Mouse (Mus musculus) ES-Bruce4 (cell line): Measurements from ENCODE around the gene Plekhg5. TPM values are rescaled to one million over a fixed set of nuclear protein-coding genes. Genes with fewer than 3 reads are reported as not detected.

Experiments
- H3K27ac ChIP-seq: 2 replicates; pipeline ENCODE4 v1.5.1; 2012; ENCODE audit warnings: low read length, inconsistent platforms; ENCODE audit not compliant: insufficient read depth
- H3K27me3 ChIP-seq: 2 replicates; pipeline ENCODE4 v1.6.1; 2012; ENCODE audit warnings: mild to moderate bottlenecking, low read length, inconsistent platforms; ENCODE audit not compliant: control insufficient read depth, poor library complexity, insufficient read depth, severe bottlenecking
- H3K36me3 ChIP-seq: 2 replicates; pipeline ENCODE4 v1.6.1; 2012; ENCODE audit warnings: inconsistent platforms, mild to moderate bottlenecking, low read length, moderate library complexity; ENCODE audit not compliant: control insufficient read depth, poor library complexity, insufficient read depth, severe bottlenecking
- H3K4me1 ChIP-seq: one replicate; pipeline ENCODE4 v1.8.1; 2011; ENCODE audit warnings: low read length; ENCODE audit not compliant: control insufficient read depth, insufficient read depth
- H3K4me3 ChIP-seq: 2 replicates; pipeline ENCODE4 v1.5.1; 2011; ENCODE audit warnings: low read depth, mild to moderate bottlenecking, low read length
- H3K9ac ChIP-seq: 2 replicates; pipeline ENCODE4 v1.6.1; 2012; ENCODE audit warnings: low read depth, mild to moderate bottlenecking, inconsistent platforms; ENCODE audit not compliant: poor library complexity, severe bottlenecking
- H3K9me3 ChIP-seq: replicated peaks from 2 replicates; pipeline ENCODE4 v1.6.1; 2012; ENCODE audit warnings: mild to moderate bottlenecking, low read length, inconsistent platforms; ENCODE audit not compliant: control insufficient read depth, poor library complexity, insufficient read depth, severe bottlenecking
- CTCF ChIP-seq: IDR thresholded peaks from one replicate; pipeline ENCODE4 v1.8.1; 2011; ENCODE audit warnings: low read depth, low read length
- EP300 ChIP-seq: IDR thresholded peaks from 2 replicates; pipeline ENCODE4 v1.6.1; 2011; ENCODE audit warnings: low read depth, low read length; ENCODE audit not compliant: insufficient read depth
- POLR2A ChIP-seq: IDR thresholded peaks from one replicate; pipeline ENCODE4 v1.8.1; 2011; ENCODE audit warnings: low read length; ENCODE audit not compliant: insufficient read depth
- polyA plus RNA-seq: library from polyadenylated mRNA; stranded (reverse); fragments of >200 nt; gene quantifications from 2 replicates; pipeline ENCODE4 v1.2.4, GENCODE M21; 2011; ENCODE audit warnings: low read depth; ENCODE audit not compliant: missing spikeins, insufficient read depth, insufficient read length

Gene Plekhg5
- polyA plus RNA-seq, 1 experiment = 17.5 TPM

- H3K27me3 ChIP-seq = no peaks in the 10 kb centered on the region; the same call in 1 of the 2 replicates
- H3K4me1 ChIP-seq = no peaks in the 10 kb centered on the region
- H3K4me3 ChIP-seq = no peak overlapping the region
- TF ChIP-seq EP300 (no peak), POLR2A (no peak), CTCF (no peak)
- no peak overlapping the region for H3K27ac ChIP-seq
- H3K9me3 ChIP-seq = no peaks in the 10 kb centered on the region
- no peak overlapping the region for H3K9ac ChIP-seq
- H3K36me3 ChIP-seq = no peaks in the 10 kb centered on the region
These were observed 89.3 kb downstream of the Plekhg5 start for GRCm38 (mm10) chr4:152161601-152162000.

DNA sequence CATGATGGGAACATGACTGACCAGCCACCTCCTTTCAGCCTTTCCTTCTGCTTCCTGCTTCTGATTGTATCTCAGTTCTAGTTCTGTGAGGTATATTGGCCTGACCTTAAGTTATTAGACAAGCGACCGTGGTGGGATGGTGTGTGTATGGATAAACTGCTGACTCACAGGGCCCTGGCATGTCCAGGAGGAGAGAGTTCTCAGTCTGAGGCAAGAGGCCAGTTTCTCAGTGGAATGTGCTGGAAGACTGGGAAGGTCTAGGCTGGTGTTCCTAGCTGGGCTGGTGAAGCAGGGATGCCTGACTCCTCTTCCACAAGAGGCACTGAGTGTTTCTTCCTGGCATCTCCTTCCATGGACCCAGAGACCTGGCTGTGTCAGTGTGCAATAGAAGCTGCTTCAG, 90.5 kb downstream of the Plekhg5 start:
- H3K9me3 ChIP-seq = no peaks in the 10 kb centered on the region
- TF ChIP-seq POLR2A (no peak), EP300 (no peak), CTCF (no peak)
- H3K27ac ChIP-seq = no peak overlapping the region
- no peak overlapping the region for H3K9ac ChIP-seq
- H3K36me3 ChIP-seq = no peaks in the 10 kb centered on the region
- H3K4me1 ChIP-seq = no peaks in the 10 kb centered on the region
- no peak overlapping the region for H3K4me3 ChIP-seq
- no peaks in the 10 kb centered on the region; the same call in 1 of the 2 replicates for H3K27me3 ChIP-seq

Other genes starting within 250 kb of the Plekhg5 start
- gene Camta1, start 210.6 kb upstream of the Plekhg5 start, polyA plus RNA-seq = 85.3 and 99.3 TPM in 2 replicates
- gene Dnajc11, start 138.8 kb upstream of the Plekhg5 start, polyA plus RNA-seq = 89.1 and 95.3 TPM in 2 replicates
- gene Thap3, start 83.5 kb upstream of the Plekhg5 start, polyA plus RNA-seq = 20.0 and 20.7 TPM in 2 replicates
- 49.7 and 52.1 TPM in 2 replicates for gene Phf13, start 76.2 kb upstream of the Plekhg5 start, polyA plus RNA-seq
- 24.0 and 24.4 TPM in 2 replicates for gene Klhl21, start 63.7 kb upstream of the Plekhg5 start, polyA plus RNA-seq
- gene Zbtb48, start 44.8 kb upstream of the Plekhg5 start, polyA plus RNA-seq = 13.4 and 13.5 TPM in 2 replicates
- gene Tas1r1, start 33.9 kb upstream of the Plekhg5 start, polyA plus RNA-seq = 0.38 and 0.55 TPM in 2 replicates
- 71.0 and 71.7 TPM in 2 replicates for gene Nol9, start 33.2 kb upstream of the Plekhg5 start, polyA plus RNA-seq
- gene Tnfrsf25, start 43.4 kb downstream of the Plekhg5 start, polyA plus RNA-seq = 1.5 and 2.0 TPM in 2 replicates
- gene Espn, start 79.9 kb downstream of the Plekhg5 start, polyA plus RNA-seq = 18.8 and 19.3 TPM in 2 replicates
- gene Hes2, start 86.4 kb downstream of the Plekhg5 start, polyA plus RNA-seq = 0.39 TPM in 1 of 2 replicates, not detected in the other
- gene Acot7, start 105.6 kb downstream of the Plekhg5 start, polyA plus RNA-seq = 49.5 and 52.6 TPM in 2 replicates
- 7.2 and 7.9 TPM in 2 replicates for gene Gpr153, start 201.7 kb downstream of the Plekhg5 start, polyA plus RNA-seq
- gene Hes3, start 219.2 kb downstream of the Plekhg5 start, polyA plus RNA-seq = not detected in 2 replicates
- 21.4 and 22.8 TPM in 2 replicates for gene Icmt, start 224.7 kb downstream of the Plekhg5 start, polyA plus RNA-seq
- 3.2 and 4.2 TPM in 2 replicates for gene Rnf207, start 246.5 kb downstream of the Plekhg5 start, polyA plus RNA-seq